Mouse (Mus musculus) midbrain, embryonic 10.5 days (tissue): Measurements from ENCODE around the gene Cct2. TPM values are rescaled to one million over a fixed set of nuclear protein-coding genes. Genes with fewer than 3 reads are reported as not detected.

Source experiments
- DNase-seq: peaks from one replicate; pipeline ENCODE4 v3.0.0-alpha.2; 2017; ENCODE audit warnings: low spot score
- H3K27ac ChIP-seq: fragments of 300-500 bp; sonication (generic); replicated peaks from 2 replicates; pipeline ENCODE4 v1.5.1; 2016; ENCODE audit warnings: mild to moderate bottlenecking
- H3K27me3 ChIP-seq: fragments of 300-500 bp; sonication (generic); 2 replicates; pipeline ENCODE4 v1.6.1; 2016; ENCODE audit warnings: low read depth, mild to moderate bottlenecking; ENCODE audit not compliant: poor library complexity, severe bottlenecking
- H3K36me3 ChIP-seq: fragments of 300-500 bp; sonication (generic); 2 replicates; pipeline ENCODE4 v1.6.1; 2016; ENCODE audit warnings: mild to moderate bottlenecking, moderate library complexity
- H3K4me1 ChIP-seq: fragments of 300-500 bp; sonication (generic); 2 replicates; pipeline ENCODE4 v1.6.1; 2016
- H3K4me3 ChIP-seq: fragments of 300-500 bp; sonication (generic); 2 replicates; pipeline ENCODE4 v1.5.1; 2016; ENCODE audit warnings: mild to moderate bottlenecking, moderate library complexity
- H3K9me3 ChIP-seq: fragments of 300-500 bp; sonication (generic); replicated peaks from 2 replicates; pipeline ENCODE4 v1.6.1; 2016; ENCODE audit warnings: mild to moderate bottlenecking
- WGBS: fragments of 180-500 bp; shearing (Covaris S2); methylation state at CpG from one replicate; pipeline ENCODE4 v1.1.7; 2016; 5-methylcytosine and 5-hydroxymethylcytosine counted together
- polyA plus RNA-seq: library from polyadenylated mRNA; unstranded; fragments of >200 nt; fragmentation: Nextera tagmentation; extraction: Ambion mirVana; gene quantifications from 2 replicates; pipeline ENCODE4 v1.2.1, GENCODE M21; 2016

Cct2 gene
- polyA plus RNA-seq, 1 experiment from 2014 or later = 327 TPM

- Histone ChIP-seq H3K27me3 (no peaks in the 10 kb centered on the region), H3K36me3 (no peaks in the 10 kb centered on the region), H3K4me3 (no peak overlapping the region), H3K27ac (no peak overlapping the region), H3K4me1 (peaks cover 27% of the 10 kb centered on the region), H3K9me3 (no peaks in the 10 kb centered on the region)
- DNase-seq = peak; percentile 47
- WGBS = 48% methylated on average over 12 of the region's 12 CpGs
Measured at GRCm38 (mm10) chr10:117013689-117014390, 49.8 kb downstream of the Cct2 start.

- WGBS = 40% methylated on average over 8 of the region's 8 CpGs
Measured at GRCm38 (mm10) chr10:117011047-117011446, 52.6 kb downstream of the Cct2 start.

GRCm38 (mm10) chr10:117009691-117010090 is 53.9 kb downstream of the Cct2 start:
- Histone ChIP-seq H3K27ac (no peak overlapping the region), H3K9me3 (no peaks in the 10 kb centered on the region), H3K36me3 (no peaks in the 10 kb centered on the region), H3K4me1 (peaks cover 14% of the 10 kb centered on the region), H3K4me3 (no peak overlapping the region), H3K27me3 (no peaks in the 10 kb centered on the region)
- DNase-seq = no peak
- WGBS = 88% methylated on average over 6 of the region's 6 CpGs

More at GRCm38 (mm10) chr10:117011047-117011446, 52.6 kb downstream of the Cct2 start:
- Histone ChIP-seq H3K4me3 (no peak overlapping the region), H3K36me3 (no peaks in the 10 kb centered on the region), H3K9me3 (no peaks in the 10 kb centered on the region), H3K27me3 (no peaks in the 10 kb centered on the region), H3K4me1 (peaks cover 14% of the 10 kb centered on the region), H3K27ac (no peak overlapping the region)
- DNase-seq = no peak

GRCm38 (mm10) chr10:117005707-117006464 is 57.7 kb downstream of the Cct2 start:
- WGBS = 78% methylated on average over 12 of the region's 12 CpGs
- H3K4me1 ChIP-seq = peaks cover 2% of the 10 kb centered on the region

GRCm38 (mm10) chr10:117004695-117005094 is 58.9 kb downstream of the Cct2 start:
- 87% methylated on average over 5 of the region's 5 CpGs for WGBS

More at GRCm38 (mm10) chr10:117005707-117006464, 57.7 kb downstream of the Cct2 start:
- Histone ChIP-seq H3K27ac (no peak overlapping the region), H3K36me3 (no peaks in the 10 kb centered on the region), H3K4me3 (no peak overlapping the region), H3K27me3 (no peaks in the 10 kb centered on the region), H3K9me3 (no peaks in the 10 kb centered on the region)
- DNase-seq = no peak

More at GRCm38 (mm10) chr10:117004695-117005094, 58.9 kb downstream of the Cct2 start:
- no peaks in the 10 kb centered on the region for H3K27me3 ChIP-seq
- H3K36me3 ChIP-seq = no peaks in the 10 kb centered on the region
- no peaks in the 10 kb centered on the region for H3K4me1 ChIP-seq
- H3K9me3 ChIP-seq = no peaks in the 10 kb centered on the region
- no peak overlapping the region for H3K27ac ChIP-seq
- no peak for DNase-seq
- H3K4me3 ChIP-seq = no peak overlapping the region

Other genes starting within 250 kb of the Cct2 start
- gene Myrfl, start 166.9 kb downstream of the Cct2 start, polyA plus RNA-seq = 0.06 and 0.07 TPM in 2 replicates
- 43.2 and 47.3 TPM in 2 replicates for gene Rab3ip, start 113.0 kb downstream of the Cct2 start, polyA plus RNA-seq
- gene Gm10271, start 91.2 kb downstream of the Cct2 start, polyA plus RNA-seq = not detected in 2 replicates
- 0.12 TPM in 2 replicates for gene Best3, start 77.5 kb downstream of the Cct2 start, polyA plus RNA-seq
- gene Lrrc10, start 18.5 kb downstream of the Cct2 start, polyA plus RNA-seq = 0.11 TPM in 1 of 2 replicates, not detected in the other
- 16.0 and 21.1 TPM in 2 replicates for gene Frs2, start 84.7 kb upstream of the Cct2 start, polyA plus RNA-seq
- gene Yeats4, start 160.7 kb upstream of the Cct2 start, polyA plus RNA-seq = 124 and 130 TPM in 2 replicates
- gene 9530003J23Rik, start 174.9 kb upstream of the Cct2 start, polyA plus RNA-seq = not detected in 2 replicates
- 10.8 and 14.9 TPM in 2 replicates for gene Lyz2, start 218.5 kb upstream of the Cct2 start, polyA plus RNA-seq
- gene Lyz1, start 229.1 kb upstream of the Cct2 start, polyA plus RNA-seq = not detected in 2 replicates